Comparison of ENCODE assay signal across 8 mouse cellular contexts in genomic region chr4:62965497-62966302, GRCm38 (mm10). TPM values are rescaled to one million over a fixed set of nuclear protein-coding genes. Genes with fewer than 3 reads are reported as not detected.
DNase-seq lines count a peak whose midpoint lies in the region; ATAC-seq and TF ChIP-seq lines count a peak whose summit lies in the region.

Gene Zfp618 (plus strand): TSS chr4:62965573.

- peak within 1 kb of the TSS; percentile 98 for H3K9ac ChIP-seq in midbrain, postnatal 0 days (replicated peaks; ENCODE audit: low read length, poor library complexity, severe bottlenecking)

- H3K4me3 ChIP-seq in erythroblast, embryonic 14.5 days (replicated peaks) = peak within 1 kb of the TSS; percentile 47
- H3K4me3 ChIP-seq in midbrain, postnatal 0 days (ENCODE audit: low read depth, low read length) = peak within 1 kb of the TSS; percentile 90

- peak; percentile 27 for DNase-seq in urinary bladder, postnatal 25 days (ENCODE audit: low spot score)
- DNase-seq in urinary bladder, postnatal 36 days (ENCODE audit: low spot score in 2 of 2) = no peak
- peak; percentile 20 to 74 for DNase-seq in kidney, postnatal 36 days
- peak; percentile 60 for DNase-seq in midbrain, postnatal 0 days (ENCODE audit: low spot score)
- no peak for DNase-seq in frontal cortex, postnatal 36 days (ENCODE audit: low spot score in 2 of 2)

- ATAC-seq in erythroblast, adult 5-6 weeks (replicated peaks; ENCODE audit: low FRiP score, poor library complexity, severe bottlenecking) = no peak
- peak; percentile 32; the same call in 1 of the 2 replicates for ATAC-seq in granulocyte monocyte progenitor cell, adult 5-6 weeks (replicated peaks; ENCODE audit: poor library complexity, severe bottlenecking)
- peak; percentile 79 for ATAC-seq in midbrain, postnatal 0 days (ENCODE audit: low FRiP score)

- H3K36me3 ChIP-seq in erythroblast, embryonic 14.5 days (ENCODE audit: control insufficient read depth) = no peaks in the 10 kb centered on the region
- no peaks in the 10 kb centered on the region for H3K36me3 ChIP-seq in midbrain, postnatal 0 days (ENCODE audit: insufficient read depth, low read length)

- H3K4me2 ChIP-seq in midbrain, postnatal 0 days (ENCODE audit: low read depth, low read length, poor library complexity, severe bottlenecking) = peak within 1 kb of the TSS; percentile 82

- H3K27me3 ChIP-seq in erythroblast, embryonic 14.5 days (ENCODE audit: control insufficient read depth) = peaks cover 36% of the 10 kb centered on the region
- H3K27me3 ChIP-seq in midbrain, postnatal 0 days (ENCODE audit: insufficient read depth, low read length) = no peaks in the 10 kb centered on the region

- no peaks in the 10 kb centered on the region for H3K4me1 ChIP-seq in erythroblast, embryonic 14.5 days (ENCODE audit: control insufficient read depth)
- H3K4me1 ChIP-seq in midbrain, postnatal 0 days (ENCODE audit: insufficient read depth, low read length) = no peaks in the 10 kb centered on the region

- WGBS in midbrain, postnatal 0 days = 0% methylated on average over 10 of the region's 86 CpGs

- peak within 1 kb of the TSS; percentile 85 for H3K27ac ChIP-seq in midbrain, postnatal 0 days (ENCODE audit: low read depth, low read length)

- H3K9me3 ChIP-seq in erythroblast, embryonic 14.5 days (ENCODE audit: control insufficient read depth, low read length) = no peaks in the 10 kb centered on the region
- H3K9me3 ChIP-seq in midbrain, postnatal 0 days (ENCODE audit: low read length) = no peaks in the 10 kb centered on the region

- peak; percentile 33 for TF ChIP-seq CTCF in midbrain, postnatal 0 days (IDR thresholded peaks at IDR 0.05)

RNA-seq across cellular contexts. Expression of gene Zfp618, which starts in this region (rescaled TPM):
- under 0.01 TPM in 1 of 2 replicates, not detected in the other for polyA plus RNA-seq in erythroblast, embryonic 14.5 days (2012)
- not detected in 2 replicates for total RNA-seq in erythroblast, adult 5-6 weeks (2015; ENCODE audit: low replicate concordance)
- not detected in 2 replicates for total RNA-seq in erythroblast, adult 5-6 weeks (2017; ENCODE audit: low replicate concordance)
- total RNA-seq in granulocyte monocyte progenitor cell, adult 5-6 weeks (2014; fragmentation: Nextera tagmentation) = 0.34 and 0.38 TPM in 2 replicates
- total RNA-seq in granulocyte monocyte progenitor cell, adult 5-6 weeks (2017) = 0.26 TPM in 1 of 2 replicates, not detected in the other
- 32.4 and 36.6 TPM in 2 replicates for total RNA-seq in midbrain, postnatal 0 days (2014; rRNA removed)
- polyA plus RNA-seq in midbrain, postnatal 0 days (2015; fragmentation: Nextera tagmentation; extraction: Ambion mirVana) = 18.2 and 20.1 TPM in 2 replicates

Comparison
In these comparisons a context has a peak if more than half of its experiments do, and no peak if none do; other contexts are left out.
1. RNA of gene Zfp618 (total RNA-seq): 32.4 to 36.6 TPM in midbrain, postnatal 0 days; 0.26 to 0.38 TPM in granulocyte monocyte progenitor cell, adult 5-6 weeks and not detected in erythroblast, adult 5-6 weeks; every median in the first group is over 10 times any median in the second.
2. RNA of gene Zfp618 (polyA plus RNA-seq): 18.2 to 20.1 TPM in midbrain, postnatal 0 days; under 0.01 TPM in erythroblast, embryonic 14.5 days; every median in the first group is over 10 times any median in the second.
3. DNase-seq: peak in urinary bladder, postnatal 25 days (single experiment), kidney, postnatal 36 days (2 of 2) and midbrain, postnatal 0 days (single experiment); none in urinary bladder, postnatal 36 days (0 of 2) and frontal cortex, postnatal 36 days (0 of 2).
4. Peak in ATAC-seq in granulocyte monocyte progenitor cell, adult 5-6 weeks; RNA of the gene not detected or under 1 TPM.